1 mouse cellular context compared by ENCODE assay signal in the genomic region with DNA sequence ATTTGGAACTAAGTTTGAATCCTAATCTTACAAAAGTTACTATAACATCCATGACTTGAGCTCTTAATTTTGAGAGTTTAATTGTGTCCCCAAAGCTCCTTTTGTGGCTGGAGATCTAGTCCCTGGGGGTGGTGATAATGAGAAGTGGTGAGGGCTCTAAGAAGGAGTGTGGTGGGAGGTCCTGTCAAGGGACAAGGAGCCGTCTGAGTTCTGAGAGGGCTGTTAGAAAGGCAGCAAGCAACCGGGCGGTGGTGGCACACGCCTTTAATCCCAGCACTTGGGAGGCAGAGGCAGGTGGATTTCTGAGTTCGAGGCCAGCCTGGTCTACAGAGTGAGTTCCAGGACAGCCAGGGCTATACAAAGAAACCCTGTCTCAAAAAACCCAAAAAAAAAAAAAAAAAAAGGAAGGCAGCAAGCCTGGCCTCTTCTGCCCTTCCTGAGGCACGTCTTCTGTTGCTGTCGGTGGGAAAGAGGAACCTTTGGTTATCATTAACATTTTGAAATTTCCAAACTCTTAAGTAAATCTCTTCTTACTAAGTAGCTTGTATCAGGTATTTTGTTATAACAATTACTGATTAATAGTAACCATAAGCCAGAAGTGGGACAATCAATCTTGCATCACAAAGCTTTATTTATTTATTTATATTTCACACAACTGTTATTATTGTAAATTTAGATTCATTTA.
A peak's percentile ranks its signal among the peaks of the same experiment; 100 is the strongest.
TF ChIP-seq lines count a peak whose summit lies in the region.

No protein-coding gene starts in this region.

TF ChIP-seq in CH12.LX, 34 proteins besides CTCF, POLR2A, EP300 and RAD21:
- no peak for TF ChIP-seq E2F4 (IDR thresholded peaks at IDR 0.05; ENCODE audit: insufficient replicate concordance, low read depth, low read length)
- TF ChIP-seq PAX5 (IDR thresholded peaks at IDR 0.05; ENCODE audit: low read length): no peak
- no peak for TF ChIP-seq KAT2A (IDR thresholded peaks at IDR 0.05; ENCODE audit: insufficient replicate concordance, low read length)
- TF ChIP-seq MAZ (IDR thresholded peaks at IDR 0.05; ENCODE audit: low read depth, low read length): no peak
- TF ChIP-seq ZC3H11A (IDR thresholded peaks at IDR 0.05; ENCODE audit: low read depth, low read length): no peak
- TF ChIP-seq IRF4 (IDR thresholded peaks at IDR 0.05; ENCODE audit: low read depth, low read length): no peak
- TF ChIP-seq ZMIZ1 (IDR thresholded peaks at IDR 0.05; ENCODE audit: low read depth, low read length): peak; percentile 17; the same call in 1 of the 2 replicates
- no peak for TF ChIP-seq MXI1 (IDR thresholded peaks at IDR 0.05; ENCODE audit: low read depth, low read length)
- peak; percentile 41; the same call in 1 of the 2 replicates for TF ChIP-seq ZNF384 (IDR thresholded peaks at IDR 0.05; ENCODE audit: low read depth, low read length)
- no peak for TF ChIP-seq USF2 (conservative IDR thresholded peaks at IDR 0.05; ENCODE audit: low read depth, low read length)
- TF ChIP-seq BHLHE40 (IDR thresholded peaks at IDR 0.05; ENCODE audit: low read depth, low read length): no peak
- no peak for TF ChIP-seq MAX (IDR thresholded peaks at IDR 0.05; ENCODE audit: low read length)
- no peak for TF ChIP-seq CHD2 (IDR thresholded peaks at IDR 0.05; ENCODE audit: low read length)
- no peak for TF ChIP-seq NRF1 (IDR thresholded peaks at IDR 0.05; ENCODE audit: low read depth, low read length)
